Mouse (Mus musculus) heart, adult 9 months (tissue): Measurements from ENCODE around the gene Zc3hav1.
A peak's percentile ranks its signal among the peaks of the same experiment; 100 is the strongest.

Source experiments
- DNase-seq, 2 experiments: peaks; one replicate each; pipeline ENCODE4 v3.0.0; 2022; ENCODE audit warnings: low spot score in 2 of 2

Zc3hav1 gene

GRCm38 (mm10) chr6:38352451-38352850, 2.0 kb downstream of the Zc3hav1 start:
- no peak for DNase-seq

- DNase-seq = no peak
These were observed 2.5 kb downstream of the Zc3hav1 start for GRCm38 (mm10) chr6:38351930-38352329.

GRCm38 (mm10) chr6:38349806-38350205, 4.6 kb downstream of the Zc3hav1 start:
- DNase-seq = no peak

- DNase-seq = no peak
These were observed 5.5 kb downstream of the Zc3hav1 start for GRCm38 (mm10) chr6:38348811-38349453.

- DNase-seq = no peak
These were observed 6.5 kb downstream of the Zc3hav1 start for GRCm38 (mm10) chr6:38347875-38348274.

- peak; percentile 74 to 81 for DNase-seq
These were observed 8.6 kb downstream of the Zc3hav1 start for GRCm38 (mm10) chr6:38345796-38346195.

- no peak for DNase-seq
These were observed 10.3 kb downstream of the Zc3hav1 start for GRCm38 (mm10) chr6:38344006-38344670.

GRCm38 (mm10) chr6:38343581-38343980, 10.8 kb downstream of the Zc3hav1 start:
- DNase-seq = no peak

- DNase-seq = no peak
These were observed 11.8 kb downstream of the Zc3hav1 start for GRCm38 (mm10) chr6:38342666-38342992.

- DNase-seq = no peak
These were observed 12.4 kb downstream of the Zc3hav1 start for GRCm38 (mm10) chr6:38341751-38342665.

- DNase-seq = no peak
These were observed 15.3 kb downstream of the Zc3hav1 start for GRCm38 (mm10) chr6:38339078-38339477.

- peak; percentile 69 to 71 for DNase-seq
These were observed 16.5 kb downstream of the Zc3hav1 start for GRCm38 (mm10) chr6:38337951-38338350.

GRCm38 (mm10) chr6:38337166-38337705, 17.2 kb downstream of the Zc3hav1 start:
- no peak for DNase-seq

GRCm38 (mm10) chr6:38335264-38335663, 19.1 kb downstream of the Zc3hav1 start:
- no peak for DNase-seq

- no peak for DNase-seq
These were observed 27.8 kb downstream of the Zc3hav1 start for GRCm38 (mm10) chr6:38326596-38326995.

- no peak for DNase-seq
These were observed 33.8 kb downstream of the Zc3hav1 start for GRCm38 (mm10) chr6:38320621-38321020.

- no peak for DNase-seq
These were observed 38.4 kb downstream of the Zc3hav1 start for GRCm38 (mm10) chr6:38316050-38316449.

GRCm38 (mm10) chr6:38309741-38310140, 44.7 kb downstream of the Zc3hav1 start:
- no peak for DNase-seq

GRCm38 (mm10) chr6:38304981-38305380, 49.4 kb downstream of the Zc3hav1 start:
- DNase-seq = no peak

- DNase-seq = peak; percentile 54 to 59
These were observed 55.5 kb downstream of the Zc3hav1 start, which contains the start of gene Zc3hav1l for GRCm38 (mm10) chr6:38298761-38299401. Zc3hav1l (minus strand) TSS chr6:38299259.

GRCm38 (mm10) chr6:38298246-38298635, 56.2 kb downstream of the Zc3hav1 start:
- DNase-seq = peak in 1 of 2 experiments; percentile 4
